Mouse (Mus musculus) forebrain, embryonic 12.5 days (tissue): ENCODE data around the gene Ccdc81. TPM values are rescaled to one million over a fixed set of nuclear protein-coding genes. Genes with fewer than 3 reads are reported as not detected.

Experiments used
- ATAC-seq: fragments of 200-750 bp; cut with Nextera tagmentation; 2 replicates; pipeline ENCODE4 v1.8.0; 2017; ENCODE audit warnings: moderate TSS enrichment; ENCODE audit not compliant: low FRiP score
- H3K27ac ChIP-seq: fragments of 300-500 bp; sonication (generic); 2 replicates; pipeline ENCODE4 v1.5.1; 2016; ENCODE audit warnings: mild to moderate bottlenecking
- H3K27me3 ChIP-seq: fragments of 300-500 bp; sonication (generic); 2 replicates; pipeline ENCODE4 v1.6.1; 2016; ENCODE audit warnings: mild to moderate bottlenecking
- H3K36me3 ChIP-seq: fragments of 300-500 bp; sonication (generic); replicated peaks from 2 replicates; pipeline ENCODE4 v1.6.1; 2016; ENCODE audit warnings: mild to moderate bottlenecking
- H3K4me1 ChIP-seq: fragments of 300-500 bp; sonication (generic); 2 replicates; pipeline ENCODE4 v1.6.1; 2016
- H3K4me2 ChIP-seq: fragments of 300-500 bp; sonication (generic); 2 replicates; pipeline ENCODE4 v1.6.1; 2016; ENCODE audit warnings: mild to moderate bottlenecking, moderate library complexity
- H3K4me3 ChIP-seq: fragments of 300-500 bp; sonication (generic); replicated peaks from 2 replicates; pipeline ENCODE4 v1.5.1; 2016; ENCODE audit warnings: mild to moderate bottlenecking
- H3K9ac ChIP-seq: fragments of 300-500 bp; sonication (generic); 2 replicates; pipeline ENCODE4 v1.6.1; 2016; ENCODE audit warnings: mild to moderate bottlenecking
- H3K9me3 ChIP-seq: fragments of 300-500 bp; sonication (generic); 2 replicates; pipeline ENCODE4 v1.6.1; 2016
- whole genome bisulfite sequencing: fragments of 180-500 bp; shearing (Covaris S2); methylation state at CpG from one replicate; pipeline ENCODE4 v1.1.7; 2016; 5-methylcytosine and 5-hydroxymethylcytosine counted together
- polyA plus RNA-seq: library from polyadenylated mRNA; unstranded; fragments of >200 nt; fragmentation: Nextera tagmentation; extraction: Ambion mirVana; gene quantifications from 2 replicates; pipeline ENCODE4 v1.2.1, GENCODE M21; 2016

Gene Ccdc81
- polyA plus RNA-seq, 1 experiment from 2014 or later = 0.43 TPM

DNA sequence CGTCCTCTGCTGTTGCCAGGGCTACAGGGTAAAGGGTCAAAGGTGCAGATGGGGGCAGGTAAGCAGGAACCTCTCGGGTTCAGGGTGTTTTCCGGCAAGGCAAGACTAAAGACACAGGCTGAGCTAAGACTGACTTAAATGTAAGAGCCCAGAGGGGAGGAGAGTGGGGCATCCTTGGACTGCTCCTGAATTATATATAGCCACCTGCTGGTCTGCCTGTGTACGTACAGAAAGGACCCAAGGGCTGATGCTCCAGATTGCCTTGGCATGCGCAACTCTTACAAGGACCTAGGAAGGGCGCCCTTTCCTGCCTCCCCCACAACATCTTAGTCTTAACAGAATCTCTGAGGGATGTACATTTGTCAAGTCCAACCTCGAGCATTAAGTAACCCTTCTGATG lies 74.2 kb downstream of the Ccdc81 start:
- Histone ChIP-seq H3K9ac (no peak overlapping the region), H3K36me3 (no peaks in the 10 kb centered on the region), H3K27me3 (no peaks in the 10 kb centered on the region), H3K4me1 (no peaks in the 10 kb centered on the region), H3K9me3 (no peaks in the 10 kb centered on the region), H3K4me3 (no peak overlapping the region), H3K27ac (no peak overlapping the region), H3K4me2 (no peak overlapping the region)
- 0 out of 2 replicates have a peak, but pooled peaks have one; percentile 36 for ATAC-seq
- WGBS = 65% methylated on average over 7 of the region's 7 CpGs

GRCm38 (mm10) chr7:89828436-89829065 lies 74.9 kb downstream of the Ccdc81 start:
- WGBS = 79% methylated on average over 4 of the region's 4 CpGs
- Histone ChIP-seq H3K4me1 (no peaks in the 10 kb centered on the region), H3K9ac (no peak overlapping the region), H3K36me3 (no peaks in the 10 kb centered on the region), H3K4me2 (no peak overlapping the region), H3K27me3 (no peaks in the 10 kb centered on the region), H3K4me3 (no peak overlapping the region), H3K27ac (no peak overlapping the region), H3K9me3 (no peaks in the 10 kb centered on the region)
- ATAC-seq = no peak

Other genes with a start within 250 kb of the Ccdc81 start
- 155 and 157 TPM in 2 replicates for gene Hikeshi, start 37.6 kb upstream of the Ccdc81 start, polyA plus RNA-seq
- 85.6 and 94.6 TPM in 2 replicates for gene Eed, start 77.4 kb upstream of the Ccdc81 start, polyA plus RNA-seq
- gene Picalm, start 226.6 kb upstream of the Ccdc81 start, polyA plus RNA-seq = 43.9 and 47.6 TPM in 2 replicates